Mouse (Mus musculus) kidney, postnatal 25 days (tissue): ENCODE data around the gene Prelid3b.

Source experiments
- DNase-seq, 2 experiments: peaks; one replicate each; pipeline ENCODE4 v3.0.0; 2021; ENCODE audit warnings: mixed read lengths in 2 of 2

Gene Prelid3b

DNA sequence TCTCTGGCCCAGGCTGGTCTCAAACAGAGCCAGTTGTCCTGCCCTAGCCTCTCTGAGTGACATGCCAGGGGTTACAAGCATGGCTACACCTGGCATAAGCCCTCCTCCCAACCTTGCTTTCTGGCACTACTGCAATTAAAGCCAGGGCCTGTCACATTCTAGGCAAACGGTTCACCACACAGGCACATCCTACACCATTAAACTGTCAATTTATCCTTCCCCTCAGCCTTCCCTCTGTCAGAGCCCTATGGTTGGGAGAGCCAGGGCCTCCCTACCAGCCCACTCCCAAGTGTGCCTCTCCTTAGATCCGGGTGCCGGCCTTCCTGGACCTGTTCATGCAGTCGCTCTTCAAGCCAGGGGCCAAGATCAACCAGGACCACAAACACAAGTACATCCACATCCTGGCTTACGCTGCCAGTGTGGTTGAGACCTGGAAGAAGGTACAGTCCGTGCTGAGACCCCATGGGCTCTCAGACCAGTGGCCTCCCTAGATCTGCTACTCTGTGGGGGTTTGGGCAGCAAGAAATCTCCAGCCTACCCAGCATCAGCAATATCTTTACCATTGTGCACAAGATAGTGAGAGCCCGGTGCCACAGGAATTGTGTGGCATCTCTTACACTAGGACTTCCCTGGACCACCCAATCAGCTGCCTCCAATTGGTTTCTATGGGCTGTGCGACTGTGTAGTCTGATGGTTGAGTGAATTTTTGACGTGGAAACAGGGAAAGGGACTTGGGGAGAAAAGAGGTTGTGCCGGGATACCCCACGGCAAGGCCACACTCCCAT, 48.4 kb downstream of the Prelid3b start:
- DNase-seq: no peak

DNA sequence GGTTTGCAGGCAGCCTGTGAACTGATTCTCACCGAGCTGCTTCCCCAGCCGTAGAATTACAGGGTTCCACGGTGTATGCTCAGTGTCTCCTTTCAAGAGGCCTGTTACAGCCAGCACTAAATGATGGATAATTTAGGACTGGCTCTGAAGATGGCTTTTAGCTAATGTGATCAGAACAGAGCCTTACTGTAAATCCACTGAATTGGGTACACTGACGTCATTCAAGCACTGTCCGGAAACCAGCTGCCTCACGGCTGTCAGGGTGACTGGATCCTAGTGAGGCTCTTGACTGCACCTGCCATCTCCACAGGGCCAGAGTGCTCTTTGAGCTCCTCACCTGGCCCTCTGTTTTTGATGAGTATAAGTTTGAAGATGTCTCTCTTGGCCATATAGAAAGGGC, 51.8 kb downstream of the Prelid3b start:
- no peak for DNase-seq

DNA sequence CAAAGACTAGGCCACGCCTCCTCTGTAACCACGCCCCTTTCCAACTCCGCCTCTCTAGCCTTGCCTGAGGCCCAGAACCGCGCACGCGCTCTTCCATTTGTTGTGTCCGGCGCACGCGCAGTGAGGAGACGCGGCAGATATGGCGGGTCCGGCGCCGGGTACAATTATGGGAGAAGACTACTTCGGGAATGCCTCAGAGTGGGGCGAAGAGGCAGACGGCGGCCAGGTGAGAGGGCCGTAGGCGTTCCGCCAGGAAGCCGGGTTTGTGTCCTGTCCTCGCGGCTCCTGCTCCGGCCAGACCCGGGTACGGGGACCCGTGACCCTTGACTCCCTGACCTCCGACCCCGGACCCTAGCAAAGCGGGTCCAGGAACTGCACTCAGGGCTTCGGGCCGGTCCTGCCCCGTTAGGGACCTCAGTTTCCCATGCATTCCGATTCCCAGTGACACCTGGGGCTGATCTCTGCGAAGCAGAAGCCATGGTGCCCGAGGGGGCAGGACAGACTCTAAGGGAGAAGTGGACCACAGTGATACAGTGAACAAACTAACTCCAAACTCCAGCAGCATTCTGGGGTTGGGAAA, 57.1 kb downstream of the Prelid3b start, which contains the start of gene Nelfcd:
Gene Nelfcd (plus strand): TSS at position 74 of the 580 bp plus-strand sequence.
- peak; percentile 96 for DNase-seq
